Mouse (Mus musculus): Measurements from ENCODE around the gene Scly.

DNA sequence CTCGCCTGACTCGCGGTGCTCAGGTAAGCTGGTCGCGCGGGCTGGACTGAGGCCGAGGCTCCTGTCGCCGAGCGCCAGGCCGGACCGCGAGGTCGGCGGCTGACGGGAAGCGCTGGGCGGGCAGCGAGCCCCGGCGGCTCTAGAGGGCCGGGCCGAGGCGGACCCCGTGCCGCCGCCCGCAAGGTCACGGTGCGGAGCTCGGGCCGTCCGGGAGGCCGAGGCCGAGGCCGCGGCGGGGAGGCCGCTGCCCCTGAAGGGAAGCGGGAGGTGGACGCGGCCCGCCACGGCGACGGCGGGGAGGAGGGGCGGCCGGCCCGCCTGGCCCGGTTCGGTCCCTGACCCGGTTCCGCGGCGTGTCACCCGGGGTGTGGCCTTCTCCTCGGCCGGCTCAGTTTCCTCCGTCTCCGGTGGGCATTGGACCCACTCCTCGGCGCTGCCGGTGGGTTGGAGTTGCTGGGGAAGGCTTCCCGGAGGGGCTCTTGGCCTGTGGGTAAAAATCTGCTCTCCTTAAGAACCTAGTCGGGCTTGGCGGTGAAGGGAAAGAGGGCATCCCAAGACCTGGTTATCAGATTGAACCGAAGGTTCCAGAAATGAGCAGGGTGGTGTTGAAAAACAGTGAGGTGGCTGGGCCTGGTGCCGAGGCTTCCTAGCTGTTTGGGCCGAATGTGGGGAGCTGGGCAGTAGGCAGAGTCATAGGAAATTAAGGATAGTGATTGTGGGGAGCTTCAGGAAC is 47.6 kb upstream of the Scly start:
- TF ChIP-seq CTCF (IDR thresholded peaks at IDR 0.05; ENCODE audit: insufficient read depth, low read length) (no peak), POLR2A (IDR thresholded peaks at IDR 0.05; ENCODE audit: borderline replicate concordance, extremely low read depth, low read depth, low read length) (no peak)
